Mouse (Mus musculus) bone marrow macrophage, adult 2 months (primary cell): ENCODE measurements at regions not wholly inside any gene's neighbourhood (a gene's known extent, or its start where the extent isn't known, plus 50 kb on each side); places are given as distances from the start of the nearest gene placed in this dataset.

Experiments used
- CTCF ChIP-seq: IDR thresholded peaks from 2 replicates; pipeline ENCODE4 v1.5.1; 2012; ENCODE audit warnings: low read depth, mild to moderate bottlenecking, low read length, moderate library complexity
- POLR2A ChIP-seq: IDR thresholded peaks from 2 replicates; pipeline ENCODE4 v1.6.1; 2012; ENCODE audit warnings: mild to moderate bottlenecking, low read depth, low read length, borderline replicate concordance

- no peak for TF ChIP-seq CTCF
- no peak for TF ChIP-seq POLR2A
Observed at GRCm38 (mm10) chr15:62118997-62119396, 1196.2 kb upstream of the A1bg start.
